Mouse (Mus musculus): ENCODE measurements around the gene Evl. TPM values are rescaled to one million over a fixed set of nuclear protein-coding genes. Genes with fewer than 3 reads are reported as not detected.

Gene Evl
- polyA plus RNA-seq, 1 experiment from 2014 or later = 43.1 TPM

GRCm38 (mm10) chr12:108546508-108547153, 7.9 kb upstream of the Evl start:
- H3K4me3 ChIP-seq = 0 out of 2 replicates have a peak overlapping the region, but pooled peaks have one; percentile 6
- ATAC-seq (ENCODE audit: insufficient number of reproducible peaks, low FRiP score) = peak; percentile 76
- no peak overlapping the region for H3K9ac ChIP-seq
- peaks cover 24% of the 10 kb centered on the region for H3K4me1 ChIP-seq (replicated peaks)
- peaks cover 4% of the 10 kb centered on the region; the same call in 1 of the 2 replicates for H3K9me3 ChIP-seq (replicated peaks)
- H3K27me3 ChIP-seq (replicated peaks) = peaks cover 3% of the 10 kb centered on the region; the same call in 1 of the 2 replicates
- H3K27ac ChIP-seq (ENCODE audit: poor library complexity, severe bottlenecking) = peak overlapping the region; percentile 66
- WGBS = 11% methylated on average over 10 of the region's 10 CpGs
- H3K4me2 ChIP-seq = peak overlapping the region; percentile 55
- H3K36me3 ChIP-seq = no peaks in the 10 kb centered on the region

GRCm38 (mm10) chr12:108547251-108547875, 7.2 kb upstream of the Evl start:
- Histone ChIP-seq H3K9ac (no peak overlapping the region), H3K9me3 (replicated peaks) (peaks cover 4% of the 10 kb centered on the region; the same call in 1 of the 2 replicates), H3K36me3 (no peaks in the 10 kb centered on the region), H3K27me3 (replicated peaks) (peaks cover 3% of the 10 kb centered on the region; the same call in 1 of the 2 replicates), H3K27ac (ENCODE audit: poor library complexity, severe bottlenecking) (peak overlapping the region; percentile 66), H3K4me3 (no peak overlapping the region), H3K4me2 (peak overlapping the region; percentile 55), H3K4me1 (replicated peaks) (peaks cover 24% of the 10 kb centered on the region)
- ATAC-seq (ENCODE audit: insufficient number of reproducible peaks, low FRiP score) = no peak
- WGBS = 54% methylated on average over 15 of the region's 15 CpGs

GRCm38 (mm10) chr12:108551731-108552130, 2.8 kb upstream of the Evl start:
- Histone ChIP-seq H3K4me1 (replicated peaks) (peaks cover 33% of the 10 kb centered on the region), H3K4me2 (no peak overlapping the region), H3K36me3 (no peaks in the 10 kb centered on the region), H3K27ac (ENCODE audit: poor library complexity, severe bottlenecking) (no peak overlapping the region), H3K27me3 (replicated peaks) (0 out of 2 replicates have a peak, but pooled peaks cover 3% of the 10 kb centered on the region), H3K9me3 (replicated peaks) (peaks cover 4% of the 10 kb centered on the region; the same call in 1 of the 2 replicates), H3K9ac (no peak overlapping the region), H3K4me3 (no peak overlapping the region)
- WGBS = 74% methylated on average over 7 of the region's 7 CpGs
- no peak for ATAC-seq (ENCODE audit: insufficient number of reproducible peaks, low FRiP score)

GRCm38 (mm10) chr12:108553079-108553478, 1.4 kb upstream of the Evl start:
- 0 out of 2 replicates have a peak, but pooled peaks cover 3% of the 10 kb centered on the region for H3K27me3 ChIP-seq (replicated peaks)
- H3K27ac ChIP-seq (ENCODE audit: poor library complexity, severe bottlenecking) = no peak overlapping the region
- no peak overlapping the region for H3K4me3 ChIP-seq
- no peak overlapping the region for H3K4me2 ChIP-seq
- no peaks in the 10 kb centered on the region for H3K36me3 ChIP-seq
- no peak overlapping the region for H3K9ac ChIP-seq
- peaks cover 4% of the 10 kb centered on the region; the same call in 1 of the 2 replicates for H3K9me3 ChIP-seq (replicated peaks)
- ATAC-seq (ENCODE audit: insufficient number of reproducible peaks, low FRiP score) = no peak
- H3K4me1 ChIP-seq (replicated peaks) = peaks cover 33% of the 10 kb centered on the region
- 15% methylated on average over 6 of the region's 6 CpGs for WGBS

GRCm38 (mm10) chr12:108554861-108555556, 489 bp downstream of the Evl start:
- Histone ChIP-seq H3K36me3 (no peaks in the 10 kb centered on the region), H3K27me3 (replicated peaks) (0 out of 2 replicates have a peak, but pooled peaks cover 3% of the 10 kb centered on the region), H3K27ac (ENCODE audit: poor library complexity, severe bottlenecking) (peak overlapping the region; percentile 74), H3K9ac (peak overlapping the region; percentile 95), H3K9me3 (replicated peaks) (no peaks in the 10 kb centered on the region), H3K4me2 (peak overlapping the region; percentile 87), H3K4me1 (replicated peaks) (peaks cover 38% of the 10 kb centered on the region), H3K4me3 (peak overlapping the region; percentile 86)
- 3% methylated on average over 71 of the region's 100 CpGs for WGBS
- peak; percentile 78 for ATAC-seq (ENCODE audit: insufficient number of reproducible peaks, low FRiP score)

GRCm38 (mm10) chr12:108558194-108558593, 3.7 kb downstream of the Evl start:
- ATAC-seq (ENCODE audit: insufficient number of reproducible peaks, low FRiP score) = no peak
- no peak overlapping the region for H3K4me2 ChIP-seq
- peaks cover 40% of the 10 kb centered on the region for H3K4me1 ChIP-seq (replicated peaks)
- no peaks in the 10 kb centered on the region for H3K27me3 ChIP-seq (replicated peaks)
- H3K9ac ChIP-seq = no peak overlapping the region
- no peak overlapping the region for H3K27ac ChIP-seq (ENCODE audit: poor library complexity, severe bottlenecking)
- H3K4me3 ChIP-seq = no peak overlapping the region
- no peaks in the 10 kb centered on the region for H3K36me3 ChIP-seq
- no peaks in the 10 kb centered on the region for H3K9me3 ChIP-seq (replicated peaks)

- Histone ChIP-seq H3K9ac (no peak overlapping the region), H3K4me2 (no peak overlapping the region), H3K27ac (ENCODE audit: poor library complexity, severe bottlenecking) (no peak overlapping the region), H3K27me3 (replicated peaks) (no peaks in the 10 kb centered on the region), H3K9me3 (replicated peaks) (no peaks in the 10 kb centered on the region), H3K4me3 (no peak overlapping the region), H3K36me3 (no peaks in the 10 kb centered on the region), H3K4me1 (replicated peaks) (peaks cover 14% of the 10 kb centered on the region)
- ATAC-seq (ENCODE audit: insufficient number of reproducible peaks, low FRiP score) = no peak
- 81% methylated on average over 3 of the region's 3 CpGs for WGBS
Observed at GRCm38 (mm10) chr12:108563238-108563637, 8.7 kb downstream of the Evl start.

GRCm38 (mm10) chr12:108564910-108565506, 10.5 kb downstream of the Evl start:
- H3K36me3 ChIP-seq = no peaks in the 10 kb centered on the region
- H3K27ac ChIP-seq (ENCODE audit: poor library complexity, severe bottlenecking) = no peak overlapping the region
- no peak overlapping the region for H3K4me2 ChIP-seq
- 81% methylated on average over 12 of the region's 12 CpGs for WGBS
- H3K9me3 ChIP-seq (replicated peaks) = no peaks in the 10 kb centered on the region
- H3K27me3 ChIP-seq (replicated peaks) = no peaks in the 10 kb centered on the region
- no peak overlapping the region for H3K9ac ChIP-seq
- no peak for ATAC-seq (ENCODE audit: insufficient number of reproducible peaks, low FRiP score)
- H3K4me1 ChIP-seq (replicated peaks) = peaks cover 10% of the 10 kb centered on the region
- no peak overlapping the region for H3K4me3 ChIP-seq

GRCm38 (mm10) chr12:108579156-108579871, 24.8 kb downstream of the Evl start:
- 64% methylated on average over 7 of the region's 7 CpGs for WGBS

GRCm38 (mm10) chr12:108583775-108584174, 29.3 kb downstream of the Evl start:
- 83% methylated on average over 1 of the region's 1 CpGs for WGBS
- Histone ChIP-seq H3K27ac (ENCODE audit: poor library complexity, severe bottlenecking) (no peak overlapping the region), H3K4me1 (replicated peaks) (no peaks in the 10 kb centered on the region), H3K4me3 (no peak overlapping the region), H3K36me3 (peaks cover 22% of the 10 kb centered on the region), H3K4me2 (no peak overlapping the region), H3K9me3 (replicated peaks) (no peaks in the 10 kb centered on the region), H3K9ac (no peak overlapping the region), H3K27me3 (replicated peaks) (no peaks in the 10 kb centered on the region)
- no peak for ATAC-seq (ENCODE audit: insufficient number of reproducible peaks, low FRiP score)

More at GRCm38 (mm10) chr12:108579156-108579871, 24.8 kb downstream of the Evl start:
- no peak for ATAC-seq (ENCODE audit: insufficient number of reproducible peaks, low FRiP score)
- no peaks in the 10 kb centered on the region; the same call in 1 of the 2 replicates for H3K9me3 ChIP-seq (replicated peaks)
- H3K4me2 ChIP-seq = no peak overlapping the region
- no peaks in the 10 kb centered on the region for H3K27me3 ChIP-seq (replicated peaks)
- H3K9ac ChIP-seq = no peak overlapping the region
- peaks cover 16% of the 10 kb centered on the region for H3K36me3 ChIP-seq
- H3K4me3 ChIP-seq = no peak overlapping the region
- no peaks in the 10 kb centered on the region for H3K4me1 ChIP-seq (replicated peaks)
- H3K27ac ChIP-seq (ENCODE audit: poor library complexity, severe bottlenecking) = no peak overlapping the region

Data from heart, embryonic 12.5 days (tissue).